Mouse (Mus musculus) limb, embryonic 15.5 days (tissue): ENCODE measurements around the gene Lpar6. TPM values are rescaled to one million over a fixed set of nuclear protein-coding genes. Genes with fewer than 3 reads are reported as not detected.

Source experiments
- ATAC-seq: fragments of 200-750 bp; cut with Nextera tagmentation; 2 replicates; pipeline ENCODE4 v1.8.0; 2017; ENCODE audit warnings: low read depth, moderate TSS enrichment; ENCODE audit not compliant: insufficient number of reproducible peaks, low FRiP score, low TSS enrichment
- H3K27ac ChIP-seq: fragments of 300-500 bp; sonication (generic); 2 replicates; pipeline ENCODE4 v1.5.1; 2015; ENCODE audit warnings: moderate library complexity, mild to moderate bottlenecking, inconsistent platforms
- H3K27me3 ChIP-seq: fragments of 300-500 bp; sonication (generic); 2 replicates; pipeline ENCODE4 v1.6.1; 2015; ENCODE audit warnings: inconsistent platforms
- H3K36me3 ChIP-seq: fragments of 300-500 bp; sonication (generic); 2 replicates; pipeline ENCODE4 v1.6.1; 2015; ENCODE audit warnings: inconsistent platforms
- H3K4me1 ChIP-seq: fragments of 300-500 bp; sonication (generic); 2 replicates; pipeline ENCODE4 v1.6.1; 2015; ENCODE audit warnings: inconsistent platforms
- H3K4me2 ChIP-seq: fragments of 300-500 bp; sonication (generic); 2 replicates; pipeline ENCODE4 v1.6.1; 2015; ENCODE audit warnings: mild to moderate bottlenecking, inconsistent platforms
- H3K4me3 ChIP-seq: fragments of 300-500 bp; sonication (generic); 2 replicates; pipeline ENCODE4 v1.5.1; 2015; ENCODE audit warnings: mild to moderate bottlenecking, inconsistent platforms
- H3K9ac ChIP-seq: fragments of 300-500 bp; sonication (generic); 2 replicates; pipeline ENCODE4 v1.6.1; 2015; ENCODE audit warnings: inconsistent platforms
- H3K9me3 ChIP-seq: fragments of 300-500 bp; sonication (generic); 2 replicates; pipeline ENCODE4 v1.6.1; 2016; ENCODE audit warnings: inconsistent platforms
- WGBS: fragments of 180-500 bp; shearing (Covaris S2); methylation state at CpG from one replicate; pipeline ENCODE4 v1.1.7; 2015; 5-methylcytosine and 5-hydroxymethylcytosine counted together
- polyA plus RNA-seq: library from polyadenylated mRNA; unstranded; fragments of >200 nt; fragmentation: Nextera tagmentation; extraction: Ambion mirVana; gene quantifications from 2 replicates; pipeline ENCODE4 v1.2.1, GENCODE M21; 2015

The Lpar6 gene
- polyA plus RNA-seq, 1 experiment from 2014 or later = 12.7 TPM

GRCm38 (mm10) chr14:73234468-73235031 lies 3.1 kb upstream of the Lpar6 start:
- no peak for ATAC-seq
- Histone ChIP-seq H3K36me3 (no peaks in the 10 kb centered on the region), H3K4me3 (no peak overlapping the region), H3K9ac (no peak overlapping the region), H3K27me3 (no peaks in the 10 kb centered on the region), H3K4me2 (0 out of 2 replicates have a peak overlapping the region, but pooled peaks have one; percentile 2), H3K27ac (peak overlapping the region; percentile 80), H3K4me1 (peaks cover 10% of the 10 kb centered on the region), H3K9me3 (no peaks in the 10 kb centered on the region)
- WGBS = 14% methylated on average over 2 of the region's 2 CpGs

DNA sequence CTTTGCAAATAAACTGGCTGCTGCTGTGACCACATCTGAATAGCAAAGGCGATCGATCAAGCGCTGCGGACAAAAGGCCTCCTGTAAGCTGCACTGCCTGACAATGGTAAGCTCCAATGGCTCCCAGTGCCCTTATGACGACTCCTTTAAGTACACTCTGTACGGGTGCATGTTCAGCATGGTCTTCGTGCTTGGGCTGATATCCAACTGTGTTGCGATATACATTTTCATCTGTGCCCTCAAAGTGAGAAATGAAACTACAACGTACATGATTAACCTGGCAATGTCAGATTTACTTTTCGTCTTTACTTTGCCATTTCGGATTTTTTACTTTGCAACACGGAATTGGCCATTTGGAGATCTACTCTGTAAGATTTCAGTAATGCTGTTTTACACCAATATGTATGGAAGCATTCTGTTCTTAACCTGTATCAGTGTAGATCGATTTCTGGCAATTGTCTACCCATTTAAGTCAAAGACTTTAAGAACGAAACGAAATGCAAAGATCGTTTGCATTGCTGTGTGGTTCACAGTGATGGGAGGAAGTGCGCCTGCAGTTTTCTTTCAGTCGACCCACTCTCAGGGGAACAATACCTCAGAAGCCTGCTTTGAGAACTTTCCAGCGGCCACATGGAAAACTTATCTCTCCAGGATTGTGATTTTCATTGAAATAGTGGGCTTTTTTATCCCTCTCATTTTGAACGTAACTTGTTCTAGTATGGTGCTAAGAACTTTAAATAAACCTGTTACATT lies 979 bp downstream of the Lpar6 start:
- peak overlapping the region; percentile 55 for H3K4me3 ChIP-seq
- peaks cover 7% of the 10 kb centered on the region for H3K4me1 ChIP-seq
- H3K4me2 ChIP-seq = peak overlapping the region; percentile 44
- 0 out of 2 replicates have a peak, but pooled peaks cover 4% of the 10 kb centered on the region for H3K36me3 ChIP-seq
- peak; percentile 66; the same call in 1 of the 2 replicates for ATAC-seq
- no peaks in the 10 kb centered on the region for H3K9me3 ChIP-seq
- under 1% methylated on average over 20 of the region's 20 CpGs for WGBS
- peak overlapping the region; percentile 96 for H3K27ac ChIP-seq
- H3K9ac ChIP-seq = peak overlapping the region; percentile 58; the same call in 1 of the 2 replicates
- no peaks in the 10 kb centered on the region for H3K27me3 ChIP-seq

DNA sequence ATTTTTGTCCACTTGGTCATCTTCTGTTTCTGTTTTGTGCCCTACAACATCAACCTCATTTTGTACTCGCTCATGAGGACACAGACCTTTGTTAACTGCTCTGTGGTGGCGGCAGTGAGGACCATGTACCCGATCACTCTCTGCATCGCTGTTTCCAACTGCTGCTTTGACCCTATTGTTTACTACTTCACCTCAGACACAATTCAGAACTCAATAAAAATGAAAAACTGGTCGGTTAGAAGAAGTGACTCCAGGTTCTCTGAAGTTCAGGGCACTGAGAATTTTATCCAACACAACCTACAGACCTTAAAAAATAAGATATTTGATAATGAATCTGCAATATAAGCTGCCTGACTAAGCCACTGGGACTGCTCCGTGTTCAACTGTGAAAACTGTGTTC lies 1.6 kb downstream of the Lpar6 start:
- no peaks in the 10 kb centered on the region for H3K9me3 ChIP-seq
- WGBS = under 1% methylated on average over 6 of the region's 6 CpGs
- 0 out of 2 replicates have a peak, but pooled peaks cover 4% of the 10 kb centered on the region for H3K36me3 ChIP-seq
- H3K4me2 ChIP-seq = peak overlapping the region; percentile 44
- H3K4me3 ChIP-seq = peak overlapping the region; percentile 55
- H3K9ac ChIP-seq = peak overlapping the region; percentile 58
- ATAC-seq = no peak
- no peaks in the 10 kb centered on the region for H3K27me3 ChIP-seq
- peak overlapping the region; percentile 96 for H3K27ac ChIP-seq
- H3K4me1 ChIP-seq = peaks cover 4% of the 10 kb centered on the region

- Histone ChIP-seq H3K4me3 (no peak overlapping the region), H3K27ac (no peak overlapping the region), H3K27me3 (no peaks in the 10 kb centered on the region), H3K9ac (no peak overlapping the region), H3K9me3 (no peaks in the 10 kb centered on the region), H3K4me2 (no peak overlapping the region), H3K36me3 (0 out of 2 replicates have a peak, but pooled peaks cover 4% of the 10 kb centered on the region), H3K4me1 (no peaks in the 10 kb centered on the region; the same call in 1 of the 2 replicates)
- ATAC-seq = no peak
- 38% methylated on average over 3 of the region's 3 CpGs for WGBS
These were observed 2.2 kb downstream of the Lpar6 start for GRCm38 (mm10) chr14:73239857-73240256.

GRCm38 (mm10) chr14:73244061-73244597 lies 6.4 kb downstream of the Lpar6 start:
- H3K4me3 ChIP-seq = no peak overlapping the region
- H3K27me3 ChIP-seq = no peaks in the 10 kb centered on the region
- H3K9me3 ChIP-seq = no peaks in the 10 kb centered on the region
- H3K36me3 ChIP-seq = 0 out of 2 replicates have a peak, but pooled peaks cover 4% of the 10 kb centered on the region
- no peak overlapping the region for H3K4me2 ChIP-seq
- ATAC-seq = no peak
- H3K4me1 ChIP-seq = no peaks in the 10 kb centered on the region
- no peak overlapping the region for H3K27ac ChIP-seq
- 88% methylated on average over 2 of the region's 2 CpGs for WGBS
- H3K9ac ChIP-seq = no peak overlapping the region

- 88% methylated on average over 2 of the region's 2 CpGs for WGBS
- ATAC-seq = no peak
- Histone ChIP-seq H3K9me3 (no peaks in the 10 kb centered on the region), H3K4me3 (no peak overlapping the region), H3K4me1 (no peaks in the 10 kb centered on the region), H3K9ac (no peak overlapping the region), H3K27me3 (no peaks in the 10 kb centered on the region), H3K36me3 (no peaks in the 10 kb centered on the region), H3K27ac (no peak overlapping the region), H3K4me2 (no peak overlapping the region)
These were observed 12.4 kb downstream of the Lpar6 start for GRCm38 (mm10) chr14:73250056-73250455.

DNA sequence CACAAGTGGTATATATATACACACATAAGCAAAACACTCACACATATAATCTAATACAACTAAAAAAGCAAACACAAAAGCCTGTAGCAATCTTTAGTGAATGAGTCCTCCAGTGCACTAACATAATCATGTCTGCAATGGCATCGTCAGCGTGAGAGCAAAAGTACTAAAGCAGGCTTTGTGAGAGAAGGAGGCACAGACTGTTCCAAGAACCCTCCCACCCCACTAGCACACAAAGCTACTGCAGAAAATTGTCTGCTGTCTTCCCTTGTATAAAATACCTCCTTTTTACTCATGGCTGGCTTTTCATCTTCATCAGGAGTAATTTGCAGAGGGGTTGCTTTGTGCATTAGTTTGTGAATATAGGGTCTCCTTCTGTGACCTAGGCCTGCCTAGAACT lies 14.6 kb downstream of the Lpar6 start:
- Histone ChIP-seq H3K4me2 (no peak overlapping the region), H3K27ac (no peak overlapping the region), H3K4me3 (no peak overlapping the region), H3K36me3 (no peaks in the 10 kb centered on the region), H3K4me1 (no peaks in the 10 kb centered on the region), H3K27me3 (no peaks in the 10 kb centered on the region), H3K9me3 (no peaks in the 10 kb centered on the region), H3K9ac (no peak overlapping the region)
- 77% methylated on average over 2 of the region's 2 CpGs for WGBS
- ATAC-seq = no peak

- 72% methylated on average over 6 of the region's 6 CpGs for WGBS
- Histone ChIP-seq H3K27ac (no peak overlapping the region), H3K27me3 (no peaks in the 10 kb centered on the region)
These were observed 16.0 kb downstream of the Lpar6 start for GRCm38 (mm10) chr14:73253453-73254251.

GRCm38 (mm10) chr14:73254412-73254811 lies 16.7 kb downstream of the Lpar6 start:
- ATAC-seq = no peak
- H3K36me3 ChIP-seq = no peaks in the 10 kb centered on the region
- H3K4me1 ChIP-seq = peaks cover 3% of the 10 kb centered on the region; the same call in 1 of the 2 replicates
- no peaks in the 10 kb centered on the region for H3K9me3 ChIP-seq
- H3K27me3 ChIP-seq = no peaks in the 10 kb centered on the region
- H3K9ac ChIP-seq = no peak overlapping the region
- no peak overlapping the region for H3K27ac ChIP-seq
- WGBS = 78% methylated on average over 4 of the region's 4 CpGs
- H3K4me2 ChIP-seq = no peak overlapping the region
- H3K4me3 ChIP-seq = no peak overlapping the region

More at GRCm38 (mm10) chr14:73253453-73254251, 16.0 kb downstream of the Lpar6 start:
- no peak overlapping the region for H3K4me2 ChIP-seq
- no peaks in the 10 kb centered on the region for H3K9me3 ChIP-seq
- H3K4me1 ChIP-seq = peaks cover 3% of the 10 kb centered on the region; the same call in 1 of the 2 replicates
- no peak overlapping the region for H3K4me3 ChIP-seq
- no peaks in the 10 kb centered on the region for H3K36me3 ChIP-seq
- H3K9ac ChIP-seq = no peak overlapping the region
- no peak for ATAC-seq

DNA sequence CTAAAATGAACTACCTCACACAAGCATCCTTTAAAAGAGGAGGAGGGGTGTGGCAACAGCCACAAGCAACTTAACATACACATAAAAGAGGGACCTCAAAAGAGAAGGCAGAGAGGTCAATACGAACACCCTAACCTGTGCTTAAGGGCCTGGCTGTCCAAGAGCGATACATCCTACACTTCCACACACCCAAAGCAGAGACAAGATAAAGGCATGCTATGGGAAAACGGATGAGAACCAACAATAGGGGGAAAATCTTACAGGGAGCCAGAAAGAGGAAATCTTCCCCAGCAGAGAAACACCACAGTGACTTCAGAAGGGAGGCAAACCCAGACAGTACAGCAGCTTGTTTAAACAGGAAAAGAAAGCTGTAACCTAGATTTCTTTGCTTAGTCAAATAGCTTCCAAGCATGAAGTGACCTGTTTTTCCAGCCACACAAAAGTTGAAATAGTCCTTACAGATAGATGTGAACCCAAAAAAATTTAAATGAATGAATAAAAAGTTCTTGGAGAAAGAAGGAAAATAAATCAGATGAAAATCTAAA lies 17.8 kb downstream of the Lpar6 start:
- 70% methylated on average over 3 of the region's 3 CpGs for WGBS
- Histone ChIP-seq H3K4me3 (no peak overlapping the region), H3K27me3 (no peaks in the 10 kb centered on the region), H3K36me3 (no peaks in the 10 kb centered on the region), H3K4me1 (peaks cover 3% of the 10 kb centered on the region; the same call in 1 of the 2 replicates), H3K9me3 (no peaks in the 10 kb centered on the region), H3K9ac (no peak overlapping the region), H3K4me2 (no peak overlapping the region), H3K27ac (no peak overlapping the region)
- no peak for ATAC-seq

GRCm38 (mm10) chr14:73257348-73257747 lies 19.7 kb downstream of the Lpar6 start:
- WGBS = 74% methylated on average over 7 of the region's 7 CpGs
- H3K4me2 ChIP-seq = no peak overlapping the region
- H3K4me1 ChIP-seq = peaks cover 3% of the 10 kb centered on the region; the same call in 1 of the 2 replicates
- H3K9ac ChIP-seq = no peak overlapping the region
- H3K27ac ChIP-seq = no peak overlapping the region
- no peak for ATAC-seq
- H3K27me3 ChIP-seq = no peaks in the 10 kb centered on the region
- peaks cover 3% of the 10 kb centered on the region for H3K36me3 ChIP-seq
- no peaks in the 10 kb centered on the region for H3K9me3 ChIP-seq
- H3K4me3 ChIP-seq = no peak overlapping the region
